Mouse (Mus musculus) kidney, adult 2 months (tissue): ENCODE data around the gene Ppip5k1. TPM values are rescaled to one million over a fixed set of nuclear protein-coding genes. Genes with fewer than 3 reads are reported as not detected.

Experiments
- DNase-seq: peaks from one replicate; pipeline ENCODE4 v3.0.0; 2021
- H3K27ac ChIP-seq: fragments of 200-500 bp; 2 replicates; pipeline ENCODE4 v1.5.1; 2012; ENCODE audit warnings: low read depth, low read length, control low read depth, inconsistent platforms; ENCODE audit not compliant: insufficient read depth
- H3K27me3 ChIP-seq: fragments of 200-500 bp; replicated peaks from 2 replicates; pipeline ENCODE4 v1.6.1; 2012; ENCODE audit warnings: mild to moderate bottlenecking, moderate library complexity, low read length, inconsistent platforms; ENCODE audit not compliant: control insufficient read depth, insufficient read depth
- H3K36me3 ChIP-seq: fragments of 200-500 bp; 2 replicates; pipeline ENCODE4 v1.6.1; 2012; ENCODE audit warnings: mild to moderate bottlenecking, moderate library complexity, low read length, inconsistent platforms; ENCODE audit not compliant: control insufficient read depth, insufficient read depth
- H3K4me1 ChIP-seq: fragments of 200-500 bp; 2 replicates; pipeline ENCODE4 v1.6.1; 2011; ENCODE audit warnings: low read length; ENCODE audit not compliant: control insufficient read depth, insufficient read depth
- H3K4me3 ChIP-seq: fragments of 200-500 bp; 2 replicates; pipeline ENCODE4 v1.5.1; 2011; ENCODE audit warnings: mild to moderate bottlenecking, low read depth, low read length, control low read depth; ENCODE audit not compliant: insufficient read depth
- CTCF ChIP-seq: fragments of 200-500 bp; conservative IDR thresholded peaks from 2 replicates; pipeline ENCODE4 v1.5.1; 2011; ENCODE audit warnings: low read depth, mild to moderate bottlenecking, control low read depth, low read length, moderate library complexity, mixed read lengths; ENCODE audit not compliant: insufficient read depth, insufficient read length
- POLR2A ChIP-seq: fragments of 200-500 bp; IDR thresholded peaks from one replicate; pipeline ENCODE4 v1.6.1; 2011; ENCODE audit warnings: low read depth, low read length, control low read depth
- WGBS: fragments of 180-500 bp; shearing (Covaris S2); methylation state at CpG from one replicate; pipeline ENCODE4 v1.1.7; 2018; 5-methylcytosine and 5-hydroxymethylcytosine counted together
- polyA plus RNA-seq: library from polyadenylated mRNA; depleted of rRNA; stranded (reverse); fragments of >200 nt; gene quantifications from 2 replicates; pipeline ENCODE4 v1.2.3, GENCODE M21; 2012

Ppip5k1 gene
- polyA plus RNA-seq, 1 experiment = 41.5 TPM

- no peaks in the 10 kb centered on the region for H3K36me3 ChIP-seq
- no peak overlapping the region for H3K4me3 ChIP-seq
- H3K4me1 ChIP-seq = no peaks in the 10 kb centered on the region; the same call in 1 of the 2 replicates
- H3K27ac ChIP-seq = no peak overlapping the region
- DNase-seq = no peak
- TF ChIP-seq POLR2A = no peak
- TF ChIP-seq CTCF = no peak
- H3K27me3 ChIP-seq = no peaks in the 10 kb centered on the region
- WGBS = 90% methylated on average over 17 of the region's 17 CpGs
Measured at GRCm38 (mm10) chr2:121299471-121299870, 55.7 kb downstream of the Ppip5k1 start.

GRCm38 (mm10) chr2:121298131-121298530, 57.1 kb downstream of the Ppip5k1 start:
- no peak for TF ChIP-seq POLR2A
- TF ChIP-seq CTCF = no peak
- Histone ChIP-seq H3K4me3 (no peak overlapping the region), H3K27ac (no peak overlapping the region), H3K4me1 (peaks cover 2% of the 10 kb centered on the region; the same call in 1 of the 2 replicates), H3K36me3 (no peaks in the 10 kb centered on the region), H3K27me3 (no peaks in the 10 kb centered on the region)
- WGBS = 26% methylated on average over 8 of the region's 8 CpGs
- DNase-seq = no peak

- 30% methylated on average over 9 of the region's 9 CpGs for WGBS
- TF ChIP-seq CTCF = no peak
- TF ChIP-seq POLR2A = no peak
- no peak for DNase-seq
- Histone ChIP-seq H3K4me3 (no peak overlapping the region), H3K27ac (no peak overlapping the region), H3K36me3 (no peaks in the 10 kb centered on the region), H3K4me1 (peaks cover 2% of the 10 kb centered on the region; the same call in 1 of the 2 replicates), H3K27me3 (no peaks in the 10 kb centered on the region)
Measured at GRCm38 (mm10) chr2:121297701-121298100, 57.5 kb downstream of the Ppip5k1 start.

GRCm38 (mm10) chr2:121296754-121297231, 58.4 kb downstream of the Ppip5k1 start:
- H3K4me3 ChIP-seq = no peak overlapping the region
- 28% methylated on average over 6 of the region's 6 CpGs for WGBS

GRCm38 (mm10) chr2:121295608-121296571, 59.3 kb downstream of the Ppip5k1 start:
- Histone ChIP-seq H3K27me3 (no peaks in the 10 kb centered on the region), H3K4me3 (peak overlapping the region; percentile 45), H3K4me1 (peaks cover 2% of the 10 kb centered on the region; the same call in 1 of the 2 replicates), H3K27ac (no peak overlapping the region), H3K36me3 (no peaks in the 10 kb centered on the region)
- TF ChIP-seq CTCF = no peak
- TF ChIP-seq POLR2A = no peak
- WGBS = 20% methylated on average over 15 of the region's 15 CpGs
- DNase-seq = no peak

More at GRCm38 (mm10) chr2:121296754-121297231, 58.4 kb downstream of the Ppip5k1 start:
- DNase-seq = no peak
- no peak overlapping the region for H3K27ac ChIP-seq
- peaks cover 2% of the 10 kb centered on the region; the same call in 1 of the 2 replicates for H3K4me1 ChIP-seq
- no peaks in the 10 kb centered on the region for H3K36me3 ChIP-seq
- H3K27me3 ChIP-seq = no peaks in the 10 kb centered on the region
- TF ChIP-seq POLR2A = no peak
- no peak for TF ChIP-seq CTCF

GRCm38 (mm10) chr2:121294753-121295607, 60.2 kb downstream of the Ppip5k1 start:
- H3K27me3 ChIP-seq = no peaks in the 10 kb centered on the region
- WGBS = 12% methylated on average over 18 of the region's 18 CpGs

GRCm38 (mm10) chr2:121294182-121294581, 61.0 kb downstream of the Ppip5k1 start:
- TF ChIP-seq CTCF (no peak), POLR2A (no peak)
- Histone ChIP-seq H3K4me1 (peaks cover 5% of the 10 kb centered on the region; the same call in 1 of the 2 replicates), H3K27ac (no peak overlapping the region), H3K27me3 (no peaks in the 10 kb centered on the region), H3K36me3 (no peaks in the 10 kb centered on the region), H3K4me3 (no peak overlapping the region; the same call in 1 of the 2 replicates)
- WGBS = 38% methylated on average over 4 of the region's 4 CpGs
- peak; percentile 38 for DNase-seq

More at GRCm38 (mm10) chr2:121294753-121295607, 60.2 kb downstream of the Ppip5k1 start:
- peak overlapping the region; percentile 45 for H3K4me3 ChIP-seq
- no peak for DNase-seq
- H3K4me1 ChIP-seq = peaks cover 2% of the 10 kb centered on the region; the same call in 1 of the 2 replicates
- H3K27ac ChIP-seq = no peak overlapping the region
- no peaks in the 10 kb centered on the region for H3K36me3 ChIP-seq
- TF ChIP-seq POLR2A (no peak), CTCF (no peak)
